Mouse (Mus musculus): ENCODE measurements around the gene Slc6a9. TPM values are rescaled to one million over a fixed set of nuclear protein-coding genes. Genes with fewer than 3 reads are reported as not detected.

Gene Slc6a9
- polyA plus RNA-seq, 1 experiment from 2014 or later: 11.6 TPM

DNA sequence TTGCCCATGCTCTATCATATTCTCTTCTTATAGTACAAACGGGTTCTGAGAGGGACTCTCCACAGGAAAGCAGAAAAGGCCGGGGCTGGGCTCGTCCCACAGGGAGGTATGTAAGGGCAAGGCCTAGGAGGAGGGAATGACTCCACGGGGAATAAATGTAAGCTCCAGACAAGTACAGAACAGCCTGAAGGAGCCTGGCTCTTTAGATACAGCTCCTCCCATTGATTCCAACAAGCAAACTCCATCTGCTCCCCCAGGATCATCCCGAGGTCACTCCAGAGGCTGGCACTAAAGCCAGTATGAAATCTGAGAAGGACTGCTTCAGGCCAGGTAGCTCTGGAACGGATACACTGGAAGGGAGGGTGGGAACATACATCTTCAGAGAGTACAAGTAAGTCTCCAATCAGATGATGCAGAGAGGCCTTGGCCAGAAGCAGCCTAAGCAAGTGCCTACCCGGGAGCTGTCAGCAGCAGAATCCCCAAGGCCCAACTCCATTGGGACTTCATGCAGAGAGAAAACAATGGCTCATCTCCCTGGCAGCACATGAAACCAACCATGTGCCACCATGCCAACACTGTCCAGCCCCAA lies 78.5 kb downstream of the Slc6a9 start:
- Histone ChIP-seq H3K9me3 (ENCODE audit: control insufficient read depth, low read depth, low read length) (no peaks in the 10 kb centered on the region), H3K4me2 (replicated peaks; ENCODE audit: low read depth, low read length) (peak overlapping the region; percentile 96), H3K4me3 (ENCODE audit: low read depth, low read length) (0 out of 2 replicates have a peak overlapping the region, but pooled peaks have one; percentile 76), H3K27me3 (ENCODE audit: control insufficient read depth, insufficient read depth, low read length) (no peaks in the 10 kb centered on the region), H3K36me3 (ENCODE audit: control insufficient read depth, insufficient read depth, low read length) (peaks cover 22% of the 10 kb centered on the region; the same call in 1 of the 2 replicates), H3K27ac (ENCODE audit: low read length) (no peak overlapping the region), H3K9ac (replicated peaks; ENCODE audit: low read depth, low read length) (no peak overlapping the region), H3K4me1 (ENCODE audit: control insufficient read depth, insufficient read depth, low read length) (peaks cover 15% of the 10 kb centered on the region)
- 52% methylated on average over 7 of the region's 7 CpGs for WGBS
- ATAC-seq (ENCODE audit: insufficient number of reproducible peaks, insufficient read depth, low FRiP score, low read depth): no peak

DNA sequence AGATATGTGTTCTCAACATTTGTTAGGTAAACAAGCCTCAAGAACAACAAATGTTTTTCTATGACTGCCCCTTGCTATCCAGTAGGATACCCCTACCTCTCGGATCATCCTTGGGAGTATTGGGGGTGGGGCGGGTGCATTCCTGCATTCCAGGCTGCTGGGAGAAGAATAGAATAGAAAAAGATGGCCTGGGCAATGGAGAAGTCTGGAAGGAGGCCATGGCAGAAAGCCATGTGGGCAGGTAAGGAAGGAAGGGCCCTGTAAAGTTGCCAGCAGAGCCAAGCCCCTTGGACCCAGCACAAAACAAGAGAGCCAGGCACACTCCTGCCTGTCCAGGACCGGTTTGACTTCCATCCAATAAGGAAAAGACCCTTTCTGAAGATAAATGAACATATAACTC lies 79.1 kb downstream of the Slc6a9 start:
- H3K9me3 ChIP-seq (ENCODE audit: control insufficient read depth, low read depth, low read length): no peaks in the 10 kb centered on the region
- H3K36me3 ChIP-seq (ENCODE audit: control insufficient read depth, insufficient read depth, low read length): peaks cover 19% of the 10 kb centered on the region; the same call in 1 of the 2 replicates
- H3K4me3 ChIP-seq (ENCODE audit: low read depth, low read length): peak overlapping the region; percentile 76
- H3K4me2 ChIP-seq (replicated peaks; ENCODE audit: low read depth, low read length): peak overlapping the region; percentile 96
- 42% methylated on average over 3 of the region's 3 CpGs for WGBS
- no peak overlapping the region for H3K9ac ChIP-seq (replicated peaks; ENCODE audit: low read depth, low read length)
- ATAC-seq (ENCODE audit: insufficient number of reproducible peaks, insufficient read depth, low FRiP score, low read depth): no peak
- no peak overlapping the region for H3K27ac ChIP-seq (ENCODE audit: low read length)
- no peaks in the 10 kb centered on the region for H3K27me3 ChIP-seq (ENCODE audit: control insufficient read depth, insufficient read depth, low read length)
- peaks cover 15% of the 10 kb centered on the region for H3K4me1 ChIP-seq (ENCODE audit: control insufficient read depth, insufficient read depth, low read length)

DNA sequence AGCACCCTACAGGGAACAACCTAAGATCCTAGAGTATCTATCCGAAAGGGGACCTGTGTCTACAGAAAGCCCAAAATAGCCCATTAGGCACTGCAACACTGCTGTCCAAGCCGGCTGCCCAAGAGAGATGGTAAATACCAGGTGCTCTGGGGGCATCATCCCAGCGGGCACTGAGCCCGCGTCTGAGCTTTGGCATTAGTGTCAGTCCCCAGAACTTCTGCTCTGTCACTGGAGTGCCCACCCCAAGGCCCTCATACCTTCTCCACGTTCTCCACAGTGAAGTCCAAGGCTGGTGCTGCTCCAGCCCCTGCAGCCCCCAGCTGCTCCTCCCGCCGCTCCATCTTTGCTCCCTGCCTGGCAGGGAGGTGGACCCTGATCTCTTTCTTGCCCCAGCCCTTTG lies 79.7 kb downstream of the Slc6a9 start:
- Histone ChIP-seq H3K27me3 (ENCODE audit: control insufficient read depth, insufficient read depth, low read length) (no peaks in the 10 kb centered on the region), H3K36me3 (ENCODE audit: control insufficient read depth, insufficient read depth, low read length) (peaks cover 19% of the 10 kb centered on the region; the same call in 1 of the 2 replicates), H3K4me2 (replicated peaks; ENCODE audit: low read depth, low read length) (peak overlapping the region; percentile 96), H3K9me3 (ENCODE audit: control insufficient read depth, low read depth, low read length) (no peaks in the 10 kb centered on the region), H3K4me3 (ENCODE audit: low read depth, low read length) (peak overlapping the region; percentile 76), H3K9ac (replicated peaks; ENCODE audit: low read depth, low read length) (peak overlapping the region; percentile 72), H3K27ac (ENCODE audit: low read length) (no peak overlapping the region), H3K4me1 (ENCODE audit: control insufficient read depth, insufficient read depth, low read length) (peaks cover 15% of the 10 kb centered on the region)
- 19% methylated on average over 8 of the region's 8 CpGs for WGBS
- ATAC-seq (ENCODE audit: insufficient number of reproducible peaks, insufficient read depth, low FRiP score, low read depth): no peak

DNA sequence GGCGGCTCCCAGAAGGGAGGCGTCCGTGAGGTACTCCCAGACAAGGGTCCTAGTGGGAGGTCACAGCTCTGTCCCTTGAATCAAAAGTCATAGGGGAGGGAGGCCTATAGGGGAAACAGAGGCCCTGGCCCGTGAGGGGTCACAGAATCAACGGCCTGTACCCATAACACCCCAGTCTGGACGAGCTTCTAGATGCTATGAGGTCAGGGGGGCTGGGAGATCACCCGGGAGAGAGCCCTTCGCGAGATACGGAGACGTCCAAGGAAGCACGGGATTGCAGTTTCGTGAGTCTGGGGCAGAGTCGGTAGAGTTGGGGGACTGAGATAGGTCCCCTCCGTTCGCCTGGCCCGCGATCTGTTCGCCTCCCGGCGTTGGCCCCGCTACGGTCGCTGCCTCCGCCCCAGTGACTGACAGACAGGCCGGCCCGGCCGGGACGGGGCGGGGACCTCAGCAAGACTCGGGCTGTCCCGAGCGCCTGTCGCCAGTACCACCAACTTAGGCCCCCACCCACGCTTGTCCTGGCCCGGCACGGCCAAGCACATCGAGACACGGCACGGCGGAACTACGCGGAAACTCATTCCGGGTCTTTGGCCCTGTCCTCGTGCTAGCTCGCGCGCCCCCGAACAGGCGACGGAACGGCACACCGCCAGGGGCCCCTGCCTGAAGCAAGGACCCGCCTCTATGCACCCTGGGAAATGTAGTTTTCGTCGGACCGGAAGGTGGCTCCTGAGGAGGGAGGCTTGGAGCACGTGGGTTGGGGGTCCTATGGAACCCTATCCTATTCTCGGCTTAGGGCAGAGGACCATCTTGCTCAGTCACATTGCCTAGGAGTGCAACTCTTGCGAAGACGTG lies 80.5 kb downstream of the Slc6a9 start, which contains the start of gene Ipo13:
Gene Ipo13, minus strand, starts transcription at position 409 of the 852 bp plus-strand sequence.
- Histone ChIP-seq H3K4me1 (ENCODE audit: control insufficient read depth, insufficient read depth, low read length) (peaks cover 15% of the 10 kb centered on the region), H3K9ac (replicated peaks; ENCODE audit: low read depth, low read length) (peak within 1 kb of the TSS; percentile 72), H3K27me3 (ENCODE audit: control insufficient read depth, insufficient read depth, low read length) (no peaks in the 10 kb centered on the region), H3K27ac (ENCODE audit: low read length) (peak within 1 kb of the TSS; percentile 83), H3K4me3 (ENCODE audit: low read depth, low read length) (peak within 1 kb of the TSS; percentile 76), H3K9me3 (ENCODE audit: control insufficient read depth, low read depth, low read length) (no peaks in the 10 kb centered on the region), H3K4me2 (replicated peaks; ENCODE audit: low read depth, low read length) (peak within 1 kb of the TSS; percentile 96), H3K36me3 (ENCODE audit: control insufficient read depth, insufficient read depth, low read length) (peaks cover 18% of the 10 kb centered on the region; the same call in 1 of the 2 replicates)
- ATAC-seq (ENCODE audit: insufficient number of reproducible peaks, insufficient read depth, low FRiP score, low read depth): peak; percentile 90
- WGBS: under 1% methylated on average over 61 of the region's 61 CpGs

DNA sequence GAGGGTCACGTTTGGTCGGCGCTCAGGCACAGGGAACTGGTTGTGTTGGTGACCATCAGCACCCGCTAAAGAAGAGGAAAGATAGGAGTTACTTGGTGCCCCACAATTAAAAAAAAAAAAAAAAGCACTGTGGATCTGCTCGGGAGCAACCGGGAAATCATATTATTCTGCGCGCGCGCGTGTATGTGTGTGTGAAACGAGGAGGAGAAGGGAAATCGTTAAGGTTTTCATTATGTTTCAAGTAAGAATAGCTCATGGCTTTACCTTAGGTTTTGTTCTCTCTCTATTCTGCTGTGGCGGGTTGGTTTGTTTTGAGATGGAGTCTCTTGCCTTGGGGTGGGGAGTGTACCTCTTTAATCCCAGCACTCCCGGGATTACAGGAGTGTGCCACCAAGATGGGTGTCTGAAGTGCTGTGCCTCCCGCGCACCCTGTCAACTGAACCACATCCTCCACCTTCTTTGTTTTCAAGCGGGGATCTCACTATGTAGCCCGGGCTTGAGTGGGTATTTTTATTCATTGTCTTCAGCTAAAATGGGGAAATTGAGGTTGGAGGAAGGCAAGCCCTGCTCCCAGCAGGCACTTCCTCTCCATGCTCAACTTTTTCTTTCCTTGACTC lies 81.3 kb downstream of the Slc6a9 start:
- Histone ChIP-seq H3K9me3 (ENCODE audit: control insufficient read depth, low read depth, low read length) (no peaks in the 10 kb centered on the region), H3K27ac (ENCODE audit: low read length) (0 out of 2 replicates have a peak overlapping the region, but pooled peaks have one; percentile 83), H3K36me3 (ENCODE audit: control insufficient read depth, insufficient read depth, low read length) (peaks cover 16% of the 10 kb centered on the region; the same call in 1 of the 2 replicates), H3K27me3 (ENCODE audit: control insufficient read depth, insufficient read depth, low read length) (no peaks in the 10 kb centered on the region), H3K4me2 (replicated peaks; ENCODE audit: low read depth, low read length) (peak overlapping the region; percentile 96), H3K9ac (replicated peaks; ENCODE audit: low read depth, low read length) (no peak overlapping the region; the same call in none of the 2 replicates), H3K4me1 (ENCODE audit: control insufficient read depth, insufficient read depth, low read length) (peaks cover 15% of the 10 kb centered on the region), H3K4me3 (ENCODE audit: low read depth, low read length) (peak overlapping the region; percentile 76)
- WGBS: 3% methylated on average over 19 of the region's 19 CpGs
- ATAC-seq (ENCODE audit: insufficient number of reproducible peaks, insufficient read depth, low FRiP score, low read depth): no peak

DNA sequence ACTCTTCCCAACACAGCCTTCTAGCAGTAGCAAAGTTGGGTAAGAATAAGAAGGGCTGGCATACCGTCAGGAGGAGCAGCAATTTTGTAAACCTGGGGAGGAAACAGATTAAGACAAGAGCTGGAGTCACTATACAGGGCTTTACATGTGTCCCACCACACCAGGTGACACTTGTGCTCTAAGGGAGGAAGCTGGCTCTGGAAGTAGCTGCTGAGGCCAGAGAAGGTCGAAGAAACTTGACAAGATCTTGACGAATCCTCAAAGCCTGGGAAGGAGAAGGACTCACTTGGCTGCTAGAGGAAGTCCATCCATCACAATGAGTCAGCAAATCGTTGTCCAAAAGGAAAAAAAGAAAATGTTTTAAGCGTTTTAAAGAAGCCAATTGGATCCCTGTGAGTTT lies 82.1 kb downstream of the Slc6a9 start:
- Histone ChIP-seq H3K27ac (ENCODE audit: low read length) (no peak overlapping the region), H3K36me3 (ENCODE audit: control insufficient read depth, insufficient read depth, low read length) (peaks cover 10% of the 10 kb centered on the region; the same call in 1 of the 2 replicates), H3K4me3 (ENCODE audit: low read depth, low read length) (no peak overlapping the region), H3K4me1 (ENCODE audit: control insufficient read depth, insufficient read depth, low read length) (peaks cover 15% of the 10 kb centered on the region), H3K27me3 (ENCODE audit: control insufficient read depth, insufficient read depth, low read length) (no peaks in the 10 kb centered on the region), H3K9ac (replicated peaks; ENCODE audit: low read depth, low read length) (no peak overlapping the region), H3K4me2 (replicated peaks; ENCODE audit: low read depth, low read length) (peak overlapping the region; percentile 96), H3K9me3 (ENCODE audit: control insufficient read depth, low read depth, low read length) (no peaks in the 10 kb centered on the region)
- no peak for ATAC-seq (ENCODE audit: insufficient number of reproducible peaks, insufficient read depth, low FRiP score, low read depth)
- 56% methylated on average over 5 of the region's 5 CpGs for WGBS

GRCm38 (mm10) chr4:117917402-117917801 lies 83.1 kb downstream of the Slc6a9 start:
- 91% methylated on average over 4 of the region's 4 CpGs for WGBS
- ATAC-seq (ENCODE audit: insufficient number of reproducible peaks, insufficient read depth, low FRiP score, low read depth): no peak

DNA sequence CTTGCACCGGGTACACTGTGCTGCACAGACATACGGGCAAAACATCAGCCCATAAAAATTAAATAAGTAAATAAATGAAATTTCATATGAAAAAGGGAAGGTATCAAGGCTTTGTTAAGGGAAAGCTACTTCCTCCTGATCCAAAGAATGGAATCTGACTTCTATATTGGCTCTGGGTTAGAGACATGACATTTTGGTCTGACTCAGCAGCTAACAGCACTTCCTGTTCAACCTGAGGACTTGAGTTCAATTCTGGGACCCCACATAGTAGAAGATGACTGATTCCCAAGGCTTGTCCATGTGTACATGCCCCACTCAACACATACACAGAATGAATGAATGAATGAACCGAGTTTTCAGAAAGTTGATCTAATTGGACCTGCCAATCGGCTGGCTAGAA lies 83.5 kb downstream of the Slc6a9 start:
- no peaks in the 10 kb centered on the region for H3K36me3 ChIP-seq (ENCODE audit: control insufficient read depth, insufficient read depth, low read length)

More at GRCm38 (mm10) chr4:117917402-117917801, 83.1 kb downstream of the Slc6a9 start:
- Histone ChIP-seq H3K4me3 (ENCODE audit: low read depth, low read length) (no peak overlapping the region), H3K27ac (ENCODE audit: low read length) (no peak overlapping the region), H3K4me2 (replicated peaks; ENCODE audit: low read depth, low read length) (no peak overlapping the region), H3K4me1 (ENCODE audit: control insufficient read depth, insufficient read depth, low read length) (peaks cover 15% of the 10 kb centered on the region), H3K9ac (replicated peaks; ENCODE audit: low read depth, low read length) (no peak overlapping the region), H3K27me3 (ENCODE audit: control insufficient read depth, insufficient read depth, low read length) (no peaks in the 10 kb centered on the region), H3K36me3 (ENCODE audit: control insufficient read depth, insufficient read depth, low read length) (no peaks in the 10 kb centered on the region), H3K9me3 (ENCODE audit: control insufficient read depth, low read depth, low read length) (no peaks in the 10 kb centered on the region)

More for the DNA sequence above, 83.5 kb downstream of the Slc6a9 start:
- H3K9ac ChIP-seq (replicated peaks; ENCODE audit: low read depth, low read length): no peak overlapping the region
- H3K4me2 ChIP-seq (replicated peaks; ENCODE audit: low read depth, low read length): no peak overlapping the region
- no peaks in the 10 kb centered on the region for H3K27me3 ChIP-seq (ENCODE audit: control insufficient read depth, insufficient read depth, low read length)
- peaks cover 15% of the 10 kb centered on the region for H3K4me1 ChIP-seq (ENCODE audit: control insufficient read depth, insufficient read depth, low read length)
- H3K27ac ChIP-seq (ENCODE audit: low read length): peak overlapping the region; percentile 66; the same call in 1 of the 2 replicates
- no peaks in the 10 kb centered on the region for H3K9me3 ChIP-seq (ENCODE audit: control insufficient read depth, low read depth, low read length)
- no peak overlapping the region for H3K4me3 ChIP-seq (ENCODE audit: low read depth, low read length)
- no peak for ATAC-seq (ENCODE audit: insufficient number of reproducible peaks, insufficient read depth, low FRiP score, low read depth)
- 87% methylated on average over 4 of the region's 4 CpGs for WGBS

Data from stomach, embryonic 14.5 days (tissue).